Mouse (Mus musculus) limb, embryonic 12.5 days (tissue): ENCODE measurements at regions not wholly inside any gene's neighbourhood (a gene's known extent, or its start where the extent isn't known, plus 50 kb on each side); places are given as distances from the start of the nearest gene placed in this dataset.

ENCODE experiments used
- ATAC-seq: fragments of 200-750 bp; cut with Nextera tagmentation; 2 replicates; pipeline ENCODE4 v1.8.0; 2017; ENCODE audit warnings: low read depth, moderate TSS enrichment; ENCODE audit not compliant: insufficient number of reproducible peaks, insufficient read depth, low FRiP score, low TSS enrichment
- H3K27ac ChIP-seq: fragments of 300-500 bp; sonication (generic); 2 replicates; pipeline ENCODE4 v1.5.1; 2016; ENCODE audit warnings: mild to moderate bottlenecking, moderate library complexity
- H3K27me3 ChIP-seq: fragments of 300-500 bp; sonication (generic); 2 replicates; pipeline ENCODE4 v1.6.1; 2016; ENCODE audit warnings: mild to moderate bottlenecking, moderate library complexity
- H3K36me3 ChIP-seq: fragments of 300-500 bp; sonication (generic); 2 replicates; pipeline ENCODE4 v1.6.1; 2016; ENCODE audit warnings: mild to moderate bottlenecking, moderate library complexity
- H3K4me1 ChIP-seq: fragments of 300-500 bp; sonication (generic); replicated peaks from 2 replicates; pipeline ENCODE4 v1.6.1; 2016
- H3K4me2 ChIP-seq: fragments of 300-500 bp; sonication (generic); 2 replicates; pipeline ENCODE4 v1.6.1; 2016; ENCODE audit warnings: mild to moderate bottlenecking, moderate library complexity
- H3K4me3 ChIP-seq: fragments of 300-500 bp; sonication (generic); replicated peaks from 2 replicates; pipeline ENCODE4 v1.5.1; 2016; ENCODE audit warnings: mild to moderate bottlenecking
- H3K9ac ChIP-seq: fragments of 300-500 bp; sonication (generic); replicated peaks from 2 replicates; pipeline ENCODE4 v1.6.1; 2016; ENCODE audit warnings: mild to moderate bottlenecking, moderate library complexity
- H3K9me3 ChIP-seq: fragments of 300-500 bp; sonication (generic); 2 replicates; pipeline ENCODE4 v1.6.1; 2016; ENCODE audit warnings: mild to moderate bottlenecking, moderate library complexity
- WGBS: fragments of 180-500 bp; shearing (Covaris S2); methylation state at CpG from one replicate; pipeline ENCODE4 v1.1.7; 2016; 5-methylcytosine and 5-hydroxymethylcytosine counted together

- H3K4me1 ChIP-seq = no peaks in the 10 kb centered on the region
- no peak overlapping the region for H3K4me3 ChIP-seq
- H3K36me3 ChIP-seq = no peaks in the 10 kb centered on the region
- 86% methylated on average over 2 of the region's 2 CpGs for WGBS
- H3K9me3 ChIP-seq = no peaks in the 10 kb centered on the region
- no peak overlapping the region for H3K9ac ChIP-seq
- H3K4me2 ChIP-seq = no peak overlapping the region
- no peak for ATAC-seq
- no peaks in the 10 kb centered on the region for H3K27me3 ChIP-seq
- H3K27ac ChIP-seq = no peak overlapping the region
Observed at GRCm38 (mm10) chr1:71921456-71921855, 268.5 kb upstream of the Fn1 start.

GRCm38 (mm10) chr1:71919891-71920290 lies 266.9 kb upstream of the Fn1 start:
- no peak overlapping the region for H3K27ac ChIP-seq
- H3K4me1 ChIP-seq = no peaks in the 10 kb centered on the region
- no peak overlapping the region for H3K4me2 ChIP-seq
- no peak for ATAC-seq
- no peak overlapping the region for H3K4me3 ChIP-seq
- no peaks in the 10 kb centered on the region for H3K9me3 ChIP-seq
- H3K27me3 ChIP-seq = no peaks in the 10 kb centered on the region
- H3K36me3 ChIP-seq = no peaks in the 10 kb centered on the region
- WGBS = 90% methylated on average over 2 of the region's 2 CpGs
- no peak overlapping the region for H3K9ac ChIP-seq

- Histone ChIP-seq H3K27me3 (no peaks in the 10 kb centered on the region), H3K27ac (no peak overlapping the region), H3K9ac (no peak overlapping the region), H3K4me1 (peaks cover 6% of the 10 kb centered on the region; the same call in 1 of the 2 replicates), H3K36me3 (no peaks in the 10 kb centered on the region), H3K4me3 (no peak overlapping the region), H3K9me3 (no peaks in the 10 kb centered on the region), H3K4me2 (no peak overlapping the region)
- WGBS = 82% methylated on average over 2 of the region's 2 CpGs
- ATAC-seq = no peak
Observed at GRCm38 (mm10) chr1:71917021-71917420, 264.0 kb upstream of the Fn1 start.

- 91% methylated on average over 3 of the region's 3 CpGs for WGBS
- Histone ChIP-seq H3K4me3 (no peak overlapping the region), H3K4me1 (peaks cover 6% of the 10 kb centered on the region; the same call in 1 of the 2 replicates), H3K4me2 (no peak overlapping the region), H3K27ac (no peak overlapping the region), H3K9ac (no peak overlapping the region), H3K9me3 (no peaks in the 10 kb centered on the region), H3K27me3 (no peaks in the 10 kb centered on the region), H3K36me3 (no peaks in the 10 kb centered on the region)
- ATAC-seq = no peak
Observed at GRCm38 (mm10) chr1:71914439-71914838, 261.4 kb upstream of the Fn1 start.

- H3K9me3 ChIP-seq = no peaks in the 10 kb centered on the region
- H3K4me3 ChIP-seq = no peak overlapping the region
- 73% methylated on average over 5 of the region's 5 CpGs for WGBS
- H3K4me2 ChIP-seq = no peak overlapping the region
- no peak overlapping the region for H3K9ac ChIP-seq
- no peak overlapping the region for H3K27ac ChIP-seq
- no peaks in the 10 kb centered on the region for H3K27me3 ChIP-seq
- peaks cover 6% of the 10 kb centered on the region; the same call in 1 of the 2 replicates for H3K4me1 ChIP-seq
- no peak for ATAC-seq
- H3K36me3 ChIP-seq = no peaks in the 10 kb centered on the region
Observed at GRCm38 (mm10) chr1:71913221-71913620, 260.2 kb upstream of the Fn1 start.

GRCm38 (mm10) chr1:71912441-71912840 lies 259.4 kb upstream of the Fn1 start:
- H3K27me3 ChIP-seq = no peaks in the 10 kb centered on the region
- H3K36me3 ChIP-seq = no peaks in the 10 kb centered on the region
- no peak overlapping the region for H3K4me2 ChIP-seq
- H3K9ac ChIP-seq = no peak overlapping the region
- H3K4me1 ChIP-seq = peaks cover 6% of the 10 kb centered on the region; the same call in 1 of the 2 replicates
- no peak overlapping the region for H3K27ac ChIP-seq
- no peak for ATAC-seq
- 39% methylated on average over 3 of the region's 3 CpGs for WGBS
- no peak overlapping the region for H3K4me3 ChIP-seq
- H3K9me3 ChIP-seq = no peaks in the 10 kb centered on the region

- H3K9me3 ChIP-seq = peaks cover 7% of the 10 kb centered on the region; the same call in 1 of the 2 replicates
- H3K27me3 ChIP-seq = no peaks in the 10 kb centered on the region
- H3K4me3 ChIP-seq = no peak overlapping the region
- H3K27ac ChIP-seq = no peak overlapping the region
- no peak overlapping the region for H3K9ac ChIP-seq
- no peaks in the 10 kb centered on the region for H3K36me3 ChIP-seq
- 89% methylated on average over 1 of the region's 1 CpGs for WGBS
- H3K4me1 ChIP-seq = peaks cover 6% of the 10 kb centered on the region; the same call in 1 of the 2 replicates
- H3K4me2 ChIP-seq = no peak overlapping the region
- no peak for ATAC-seq
Observed at GRCm38 (mm10) chr1:71910125-71910524, 257.1 kb upstream of the Fn1 start.

GRCm38 (mm10) chr1:71909508-71910124 lies 256.6 kb upstream of the Fn1 start:
- H3K27me3 ChIP-seq = no peaks in the 10 kb centered on the region
- no peak overlapping the region for H3K4me2 ChIP-seq
- H3K4me1 ChIP-seq = peaks cover 6% of the 10 kb centered on the region; the same call in 1 of the 2 replicates
- WGBS = 66% methylated on average over 11 of the region's 11 CpGs
- no peak overlapping the region for H3K9ac ChIP-seq
- no peak for ATAC-seq
- H3K36me3 ChIP-seq = no peaks in the 10 kb centered on the region
- no peak overlapping the region for H3K27ac ChIP-seq
- H3K4me3 ChIP-seq = no peak overlapping the region
- peaks cover 7% of the 10 kb centered on the region; the same call in 1 of the 2 replicates for H3K9me3 ChIP-seq

- peaks cover 7% of the 10 kb centered on the region; the same call in 1 of the 2 replicates for H3K9me3 ChIP-seq
- 85% methylated on average over 4 of the region's 4 CpGs for WGBS
- no peaks in the 10 kb centered on the region for H3K27me3 ChIP-seq
- H3K4me1 ChIP-seq = no peaks in the 10 kb centered on the region
- no peak overlapping the region for H3K4me3 ChIP-seq
- no peaks in the 10 kb centered on the region for H3K36me3 ChIP-seq
- H3K4me2 ChIP-seq = no peak overlapping the region
- H3K9ac ChIP-seq = no peak overlapping the region
- no peak for ATAC-seq
- H3K27ac ChIP-seq = no peak overlapping the region
Observed at GRCm38 (mm10) chr1:71904376-71904948, 251.5 kb upstream of the Fn1 start.

- ATAC-seq = no peak
- WGBS = 71% methylated on average over 8 of the region's 9 CpGs
Observed at GRCm38 (mm10) chr1:71900106-71901074, 247.4 kb upstream of the Fn1 start.

GRCm38 (mm10) chr1:71899128-71899527 lies 246.1 kb upstream of the Fn1 start:
- no peak for ATAC-seq
- H3K36me3 ChIP-seq = no peaks in the 10 kb centered on the region
- WGBS = 72% methylated on average over 8 of the region's 8 CpGs
- no peak overlapping the region for H3K9ac ChIP-seq
- no peak overlapping the region for H3K4me2 ChIP-seq
- no peak overlapping the region for H3K27ac ChIP-seq
- no peaks in the 10 kb centered on the region for H3K9me3 ChIP-seq
- H3K27me3 ChIP-seq = no peaks in the 10 kb centered on the region
- H3K4me3 ChIP-seq = no peak overlapping the region
- H3K4me1 ChIP-seq = peaks cover 25% of the 10 kb centered on the region

More at GRCm38 (mm10) chr1:71900106-71901074, 247.4 kb upstream of the Fn1 start:
- Histone ChIP-seq H3K9me3 (no peaks in the 10 kb centered on the region), H3K27me3 (no peaks in the 10 kb centered on the region), H3K4me1 (peaks cover 21% of the 10 kb centered on the region), H3K27ac (no peak overlapping the region), H3K9ac (no peak overlapping the region), H3K36me3 (no peaks in the 10 kb centered on the region), H3K4me3 (no peak overlapping the region), H3K4me2 (no peak overlapping the region)
